Mouse (Mus musculus): ENCODE measurements around the gene Hic1. TPM values are rescaled to one million over a fixed set of nuclear protein-coding genes. Genes with fewer than 3 reads are reported as not detected.
A peak's percentile ranks its signal among the peaks of the same experiment; 100 is the strongest.

Hic1 gene
- polyA plus RNA-seq, 1 experiment from 2014 or later, result 5.9 TPM

GRCm38 (mm10) chr11:75124406-75124805 is 44.9 kb downstream of the Hic1 start:
- WGBS, result 87% methylated on average over 2 of the region's 2 CpGs
- H3K4me3 ChIP-seq (replicated peaks; ENCODE audit: low read length), result no peak overlapping the region
- H3K9ac ChIP-seq (ENCODE audit: low read length), result no peak overlapping the region
- no peak overlapping the region for H3K4me2 ChIP-seq (ENCODE audit: low read depth, low read length)
- no peak for ATAC-seq (ENCODE audit: insufficient read depth, low FRiP score)
- H3K27ac ChIP-seq (ENCODE audit: low read length), result no peak overlapping the region
- no peaks in the 10 kb centered on the region for H3K9me3 ChIP-seq (replicated peaks; ENCODE audit: control insufficient read depth, low read length)
- no peaks in the 10 kb centered on the region for H3K36me3 ChIP-seq (ENCODE audit: control insufficient read depth, insufficient read depth, low read length)
- H3K27me3 ChIP-seq (ENCODE audit: control insufficient read depth, insufficient read depth, low read length), result no peaks in the 10 kb centered on the region
- no peaks in the 10 kb centered on the region for H3K4me1 ChIP-seq (ENCODE audit: control insufficient read depth, insufficient read depth, low read length)

GRCm38 (mm10) chr11:75121348-75121747 is 48.0 kb downstream of the Hic1 start:
- H3K4me2 ChIP-seq (ENCODE audit: low read depth, low read length), result no peak overlapping the region
- H3K4me3 ChIP-seq (replicated peaks; ENCODE audit: low read length), result no peak overlapping the region
- WGBS, result 65% methylated on average over 1 of the region's 1 CpGs
- H3K27ac ChIP-seq (ENCODE audit: low read length), result no peak overlapping the region
- no peaks in the 10 kb centered on the region for H3K27me3 ChIP-seq (ENCODE audit: control insufficient read depth, insufficient read depth, low read length)
- ATAC-seq (ENCODE audit: insufficient read depth, low FRiP score), result no peak
- H3K9me3 ChIP-seq (replicated peaks; ENCODE audit: control insufficient read depth, low read length), result no peaks in the 10 kb centered on the region
- no peak overlapping the region for H3K9ac ChIP-seq (ENCODE audit: low read length)
- H3K4me1 ChIP-seq (ENCODE audit: control insufficient read depth, insufficient read depth, low read length), result no peaks in the 10 kb centered on the region
- H3K36me3 ChIP-seq (ENCODE audit: control insufficient read depth, insufficient read depth, low read length), result no peaks in the 10 kb centered on the region

GRCm38 (mm10) chr11:75119841-75120240 is 49.5 kb downstream of the Hic1 start:
- H3K27me3 ChIP-seq (ENCODE audit: control insufficient read depth, insufficient read depth, low read length), result no peaks in the 10 kb centered on the region
- H3K27ac ChIP-seq (ENCODE audit: low read length), result no peak overlapping the region
- H3K36me3 ChIP-seq (ENCODE audit: control insufficient read depth, insufficient read depth, low read length), result no peaks in the 10 kb centered on the region
- 71% methylated on average over 3 of the region's 3 CpGs for WGBS
- no peaks in the 10 kb centered on the region for H3K4me1 ChIP-seq (ENCODE audit: control insufficient read depth, insufficient read depth, low read length)
- no peaks in the 10 kb centered on the region for H3K9me3 ChIP-seq (replicated peaks; ENCODE audit: control insufficient read depth, low read length)
- no peak overlapping the region for H3K4me2 ChIP-seq (ENCODE audit: low read depth, low read length)
- H3K9ac ChIP-seq (ENCODE audit: low read length), result no peak overlapping the region
- H3K4me3 ChIP-seq (replicated peaks; ENCODE audit: low read length), result no peak overlapping the region
- ATAC-seq (ENCODE audit: insufficient read depth, low FRiP score), result no peak

DNA sequence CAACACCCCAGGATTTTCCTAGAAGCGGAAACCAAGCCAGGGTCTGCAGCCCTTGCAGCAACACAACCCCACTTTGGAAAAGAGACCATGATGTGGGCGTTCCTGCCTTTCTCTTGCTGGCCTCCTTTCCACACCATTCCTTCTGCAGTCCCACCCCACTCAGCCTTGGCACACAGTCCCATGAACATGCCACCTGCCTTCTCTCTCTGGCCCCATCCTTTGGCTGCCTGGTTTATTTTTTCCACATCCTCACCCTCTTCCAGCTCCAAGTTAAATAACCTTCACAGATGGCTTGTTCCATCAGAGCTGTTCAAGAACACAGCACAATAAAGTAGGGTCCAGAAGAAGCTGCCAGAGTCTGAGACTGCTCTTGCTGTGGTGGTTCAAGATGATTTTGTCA is 50.0 kb downstream of the Hic1 start:
- no peaks in the 10 kb centered on the region for H3K27me3 ChIP-seq (ENCODE audit: control insufficient read depth, insufficient read depth, low read length)
- no peak for ATAC-seq (ENCODE audit: insufficient read depth, low FRiP score)
- no peak overlapping the region for H3K4me2 ChIP-seq (ENCODE audit: low read depth, low read length)
- WGBS, result 88% methylated on average over 2 of the region's 2 CpGs
- no peaks in the 10 kb centered on the region for H3K9me3 ChIP-seq (replicated peaks; ENCODE audit: control insufficient read depth, low read length)
- H3K36me3 ChIP-seq (ENCODE audit: control insufficient read depth, insufficient read depth, low read length), result no peaks in the 10 kb centered on the region
- H3K4me3 ChIP-seq (replicated peaks; ENCODE audit: low read length), result no peak overlapping the region
- H3K4me1 ChIP-seq (ENCODE audit: control insufficient read depth, insufficient read depth, low read length), result no peaks in the 10 kb centered on the region
- H3K9ac ChIP-seq (ENCODE audit: low read length), result no peak overlapping the region
- H3K27ac ChIP-seq (ENCODE audit: low read length), result no peak overlapping the region

DNA sequence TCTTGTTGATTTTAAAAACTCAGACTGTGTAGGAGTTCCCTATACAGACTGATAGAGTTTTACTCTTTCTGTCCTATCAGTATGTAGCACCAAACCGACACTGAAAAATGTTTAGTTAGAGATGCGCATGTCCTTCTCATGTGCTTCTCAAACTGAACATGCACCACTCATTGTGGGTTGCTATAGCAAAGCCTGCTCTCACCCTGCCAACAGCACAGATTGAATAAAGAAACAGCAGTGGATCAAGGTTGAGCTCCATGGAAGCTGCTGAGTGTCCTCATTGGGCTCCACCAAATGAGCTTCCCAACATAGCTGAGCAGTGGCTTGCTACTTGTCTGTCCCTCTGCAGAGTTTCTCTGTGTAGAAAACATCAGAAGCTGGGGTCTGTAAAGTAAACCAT is 51.2 kb downstream of the Hic1 start:
- no peak for ATAC-seq (ENCODE audit: insufficient read depth, low FRiP score)
- H3K27me3 ChIP-seq (ENCODE audit: control insufficient read depth, insufficient read depth, low read length), result no peaks in the 10 kb centered on the region
- 85% methylated on average over 2 of the region's 2 CpGs for WGBS
- no peak overlapping the region for H3K9ac ChIP-seq (ENCODE audit: low read length)
- no peaks in the 10 kb centered on the region for H3K4me1 ChIP-seq (ENCODE audit: control insufficient read depth, insufficient read depth, low read length)
- H3K36me3 ChIP-seq (ENCODE audit: control insufficient read depth, insufficient read depth, low read length), result no peaks in the 10 kb centered on the region
- no peak overlapping the region for H3K4me2 ChIP-seq (ENCODE audit: low read depth, low read length)
- H3K9me3 ChIP-seq (replicated peaks; ENCODE audit: control insufficient read depth, low read length), result no peaks in the 10 kb centered on the region
- no peak overlapping the region for H3K27ac ChIP-seq (ENCODE audit: low read length)
- H3K4me3 ChIP-seq (replicated peaks; ENCODE audit: low read length), result no peak overlapping the region

DNA sequence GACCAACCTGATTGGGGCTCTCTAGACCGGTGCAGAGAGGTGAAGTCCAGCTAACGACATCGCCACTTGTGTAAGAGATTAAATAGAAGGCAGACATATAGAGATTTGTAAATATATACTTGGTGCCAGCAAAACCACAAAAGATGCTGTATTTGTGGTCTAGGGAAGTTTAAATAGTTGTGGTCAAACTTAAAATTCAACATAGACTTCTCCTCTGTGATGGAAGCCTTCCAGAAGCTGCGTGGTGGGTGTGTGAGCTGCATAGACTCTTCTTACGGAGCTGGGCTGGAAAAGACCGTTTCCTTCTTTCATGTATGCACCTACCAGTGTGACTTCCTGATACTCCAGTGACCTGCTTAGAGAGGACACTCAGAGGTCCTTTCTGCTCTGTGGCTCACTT is 52.9 kb downstream of the Hic1 start:
- Histone ChIP-seq H3K9ac (ENCODE audit: low read length) (no peak overlapping the region), H3K4me3 (replicated peaks; ENCODE audit: low read length) (no peak overlapping the region), H3K36me3 (ENCODE audit: control insufficient read depth, insufficient read depth, low read length) (no peaks in the 10 kb centered on the region), H3K27ac (ENCODE audit: low read length) (no peak overlapping the region), H3K9me3 (replicated peaks; ENCODE audit: control insufficient read depth, low read length) (no peaks in the 10 kb centered on the region), H3K27me3 (ENCODE audit: control insufficient read depth, insufficient read depth, low read length) (no peaks in the 10 kb centered on the region), H3K4me2 (ENCODE audit: low read depth, low read length) (no peak overlapping the region), H3K4me1 (ENCODE audit: control insufficient read depth, insufficient read depth, low read length) (no peaks in the 10 kb centered on the region)
- ATAC-seq (ENCODE audit: insufficient read depth, low FRiP score), result no peak
- 75% methylated on average over 6 of the region's 6 CpGs for WGBS

MicroRNAs within 50 kb of the gene (microRNA counts, 519-probe panel; counts per million panel counts)
- microRNA mmu-miR-132 (2,771 counts per million, percentile 63 among the panel's probes with 10 or more counts), microRNA mmu-miR-212 (not detected)

Small RNA genes lying within 50 kb of the gene (microRNA-seq; reads per million reads assigned to microRNA genes)
- gene Mir132 (326 reads per million, percentile 67 among the genes with 10 or more reads in this experiment), gene Mir212 (26.8 reads per million, percentile 42 among the genes with 10 or more reads in this experiment)

Other genes starting within 250 kb of the Hic1 start
- gene Smg6, start 243.7 kb downstream of the Hic1 start, polyA plus RNA-seq (2015; fragmentation: Nextera tagmentation; extraction: Ambion mirVana), result 15.8 and 15.9 TPM in 2 replicates
- 18.6 and 19.1 TPM in 2 replicates for gene Srr, start 243.6 kb downstream of the Hic1 start, polyA plus RNA-seq (2015; fragmentation: Nextera tagmentation; extraction: Ambion mirVana)
- gene Ovca2, start 9.3 kb upstream of the Hic1 start, polyA plus RNA-seq (2015; fragmentation: Nextera tagmentation; extraction: Ambion mirVana), result 19.4 and 23.2 TPM in 2 replicates
- 20.6 and 20.7 TPM in 2 replicates for gene Dph1, start 21.7 kb upstream of the Hic1 start, polyA plus RNA-seq (2015; fragmentation: Nextera tagmentation; extraction: Ambion mirVana)
- 1.3 and 1.4 TPM in 2 replicates for gene Rtn4rl1, start 24.3 kb upstream of the Hic1 start, polyA plus RNA-seq (2015; fragmentation: Nextera tagmentation; extraction: Ambion mirVana)
- 111 and 112 TPM in 2 replicates for gene Rpa1, start 178.8 kb upstream of the Hic1 start, polyA plus RNA-seq (2015; fragmentation: Nextera tagmentation; extraction: Ambion mirVana)
- 8.1 and 9.8 TPM in 2 replicates for gene Smyd4, start 178.9 kb upstream of the Hic1 start, polyA plus RNA-seq (2015; fragmentation: Nextera tagmentation; extraction: Ambion mirVana)